Mouse (Mus musculus): Measurements from ENCODE around the gene Ulk3. TPM values are rescaled to one million over a fixed set of nuclear protein-coding genes. Genes with fewer than 3 reads are reported as not detected.
A peak's percentile ranks its signal among the peaks of the same experiment; 100 is the strongest.

Gene Ulk3
- total RNA-seq, 2 experiments from 2014 or later: 3.8 to 4.0 TPM

- DNase-seq: peak; percentile 72
Measured at GRCm38 (mm10) chr9:57568500-57568899, 20.8 kb upstream of the Ulk3 start.

DNA sequence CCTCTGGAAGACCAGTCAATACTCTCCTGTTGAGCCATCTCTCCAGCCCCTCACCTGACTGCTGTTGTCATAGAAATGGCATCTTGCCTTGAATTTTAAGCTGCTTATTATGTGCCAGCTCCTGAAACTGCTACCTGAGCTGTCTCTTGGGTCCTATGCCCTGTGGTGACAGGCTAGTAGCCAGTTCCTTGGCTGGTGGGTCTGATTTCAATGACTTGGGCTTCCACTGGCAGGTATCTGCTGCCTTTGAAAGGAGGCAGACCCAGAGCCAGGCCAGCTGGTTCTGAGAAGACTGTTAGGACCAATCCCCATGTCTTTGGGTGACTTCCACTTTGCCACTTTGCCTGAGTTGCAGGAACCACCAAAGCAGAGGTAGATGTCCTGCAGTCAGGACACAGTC lies 14.9 kb upstream of the Ulk3 start:
- DNase-seq: no peak

- DNase-seq: no peak
Measured at GRCm38 (mm10) chr9:57575577-57575976, 13.7 kb upstream of the Ulk3 start.

DNA sequence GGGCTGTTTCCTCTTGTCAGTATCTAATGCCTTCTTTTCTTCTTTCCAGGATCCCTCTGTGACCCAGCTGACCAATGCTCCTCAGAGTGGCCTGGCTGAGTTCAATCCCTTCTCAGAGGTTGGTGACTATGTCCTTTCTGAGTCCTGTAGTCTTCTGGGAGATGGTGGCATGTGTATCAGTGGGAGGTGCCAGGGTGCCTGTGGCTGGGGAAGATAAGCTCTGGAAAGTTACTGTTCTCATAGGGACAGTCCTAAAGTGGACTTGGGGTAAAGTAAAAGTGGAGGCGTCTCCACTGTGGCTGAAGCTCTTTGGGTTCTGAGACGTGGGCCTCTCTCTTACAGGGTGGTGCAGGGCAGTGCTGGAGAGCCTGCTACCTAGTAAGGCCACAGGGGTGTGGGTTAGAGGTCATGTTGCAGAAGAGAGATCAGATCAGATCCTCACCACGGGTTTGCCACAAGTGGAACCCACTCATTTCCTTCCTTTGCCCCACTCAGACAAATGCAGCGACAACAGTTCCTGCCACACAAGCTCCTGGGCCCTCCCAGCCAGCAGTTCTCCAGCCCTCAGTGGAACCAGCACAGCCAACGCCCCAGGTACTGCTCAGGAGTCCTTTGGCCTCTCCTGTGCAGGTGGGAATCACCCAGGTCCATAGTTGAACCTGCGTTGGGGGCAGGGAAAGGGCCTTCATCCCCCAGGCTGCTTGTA lies 12.0 kb upstream of the Ulk3 start:
- DNase-seq: no peak

- DNase-seq: no peak
Measured at GRCm38 (mm10) chr9:57584991-57585390, 4.3 kb upstream of the Ulk3 start.

GRCm38 (mm10) chr9:57590726-57591125 lies 1.5 kb downstream of the Ulk3 start:
- DNase-seq: no peak

- no peak for DNase-seq
Measured at GRCm38 (mm10) chr9:57593454-57594173, 4.4 kb downstream of the Ulk3 start.

- DNase-seq: no peak
Measured at GRCm38 (mm10) chr9:57594174-57594509, 4.9 kb downstream of the Ulk3 start.

DNA sequence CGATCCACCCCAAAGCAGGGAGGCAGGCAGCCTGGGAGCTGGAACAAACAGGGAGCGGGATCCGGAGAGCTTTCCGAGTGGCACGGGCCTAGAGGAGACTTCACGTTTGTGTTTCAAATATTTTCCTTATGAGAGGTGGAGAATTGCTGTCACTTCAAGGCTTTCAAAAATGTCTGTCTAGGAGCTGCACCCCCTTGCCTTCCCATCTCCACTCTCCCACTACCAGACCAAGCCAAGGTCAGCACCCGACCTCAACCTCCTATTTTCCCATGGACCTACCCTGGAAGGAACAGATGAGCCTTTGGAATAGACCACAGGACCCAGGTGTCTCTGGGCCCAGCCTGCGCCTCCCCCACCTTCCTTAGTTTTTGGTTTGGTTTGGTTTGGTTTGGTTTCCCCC lies 8.0 kb downstream of the Ulk3 start:
- no peak for DNase-seq

DNA sequence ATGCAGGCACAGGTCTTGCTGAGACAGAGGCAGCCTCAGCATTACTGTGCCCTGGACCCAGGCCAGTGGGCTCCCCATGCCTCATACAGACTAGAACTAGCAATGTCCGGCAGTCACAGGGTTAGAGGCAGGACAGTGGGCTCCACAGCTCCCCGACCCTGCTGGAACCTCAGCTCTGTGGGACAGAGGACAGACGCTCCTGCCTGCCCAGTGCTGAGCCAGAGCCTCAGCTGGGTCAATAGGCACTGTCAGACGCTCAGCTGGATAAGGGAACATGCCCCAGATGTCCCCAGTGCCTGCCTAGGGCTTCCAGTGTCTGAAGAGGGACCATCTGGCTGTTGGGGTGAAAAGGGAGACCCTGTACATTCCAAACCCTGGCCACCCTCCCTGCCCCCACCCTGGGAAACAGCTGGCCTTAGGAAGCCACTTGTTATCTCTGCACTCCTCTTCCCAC lies 8.7 kb downstream of the Ulk3 start:
- DNase-seq: no peak

DNA sequence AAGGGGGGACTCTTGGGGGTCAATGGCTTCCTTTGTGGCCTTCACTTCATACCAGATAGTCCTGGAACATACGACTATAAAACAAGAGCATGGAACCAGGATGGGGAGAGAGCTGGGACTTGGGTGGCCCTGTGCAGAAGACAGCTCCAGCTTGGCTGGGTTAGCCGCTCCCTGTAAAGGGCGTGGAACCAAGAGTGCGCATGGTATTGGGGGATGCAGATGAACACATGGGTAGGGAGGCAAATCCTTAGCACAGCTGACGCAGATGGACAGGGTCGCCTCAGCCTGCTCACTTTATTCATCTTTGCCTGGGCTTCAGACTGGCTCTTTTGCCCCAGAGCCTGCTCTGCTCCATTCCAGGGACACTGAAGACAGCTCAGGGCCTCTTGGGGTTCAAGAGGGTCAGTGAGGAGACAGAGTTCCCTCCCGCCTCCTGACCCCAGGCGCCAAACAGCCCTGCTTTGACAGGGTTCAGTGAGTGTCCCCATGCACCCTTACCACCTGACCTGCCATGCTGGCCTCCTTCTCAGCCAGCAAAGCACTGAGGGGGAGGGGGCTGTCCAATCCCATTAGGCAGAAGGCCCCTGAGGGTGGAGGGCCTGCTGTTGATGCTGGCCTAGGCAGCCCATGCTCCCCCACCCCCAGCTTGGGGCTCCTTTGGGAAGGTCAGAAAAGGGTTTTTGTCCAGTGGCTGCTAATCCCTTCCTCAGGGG lies 9.8 kb downstream of the Ulk3 start:
- no peak for DNase-seq

DNA sequence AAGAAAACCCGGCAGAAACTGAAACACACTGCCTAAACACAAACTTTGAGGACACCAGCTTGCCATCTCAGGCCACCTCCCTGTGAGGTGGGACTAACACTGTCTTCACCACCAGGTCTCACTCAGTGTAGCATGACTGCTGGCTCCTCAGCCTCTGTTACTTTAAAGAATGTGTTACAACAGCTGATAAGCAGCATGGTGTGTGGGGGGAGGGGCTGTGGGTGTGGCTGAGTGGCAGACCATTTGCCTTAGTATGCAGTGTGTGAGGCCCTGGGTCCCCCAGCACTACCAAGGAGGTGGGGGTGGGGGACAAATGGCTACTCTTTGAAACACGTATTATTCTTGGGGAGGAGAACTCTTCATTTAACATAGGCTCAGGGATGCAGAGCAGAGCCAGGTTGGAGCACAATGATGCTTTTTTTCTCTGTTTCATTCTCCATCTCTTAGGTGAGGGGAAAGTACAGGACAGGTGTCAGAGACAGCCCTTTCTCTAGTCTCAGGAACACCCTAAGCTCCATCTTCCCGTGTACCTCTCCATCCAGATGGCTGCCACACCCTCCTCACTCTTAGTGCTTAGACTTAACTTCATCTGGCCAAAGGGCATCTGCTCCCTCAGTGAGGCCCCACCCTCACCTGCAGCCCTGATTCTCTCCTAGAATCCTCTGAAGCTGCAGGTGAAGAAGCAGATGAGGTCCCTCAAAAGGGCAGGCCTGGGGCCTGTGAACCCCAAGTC lies 11.5 kb downstream of the Ulk3 start:
- no peak for DNase-seq

- no peak for DNase-seq
Measured at GRCm38 (mm10) chr9:57601353-57601706, 12.1 kb downstream of the Ulk3 start.

GRCm38 (mm10) chr9:57602098-57602497 lies 12.8 kb downstream of the Ulk3 start:
- no peak for DNase-seq

DNA sequence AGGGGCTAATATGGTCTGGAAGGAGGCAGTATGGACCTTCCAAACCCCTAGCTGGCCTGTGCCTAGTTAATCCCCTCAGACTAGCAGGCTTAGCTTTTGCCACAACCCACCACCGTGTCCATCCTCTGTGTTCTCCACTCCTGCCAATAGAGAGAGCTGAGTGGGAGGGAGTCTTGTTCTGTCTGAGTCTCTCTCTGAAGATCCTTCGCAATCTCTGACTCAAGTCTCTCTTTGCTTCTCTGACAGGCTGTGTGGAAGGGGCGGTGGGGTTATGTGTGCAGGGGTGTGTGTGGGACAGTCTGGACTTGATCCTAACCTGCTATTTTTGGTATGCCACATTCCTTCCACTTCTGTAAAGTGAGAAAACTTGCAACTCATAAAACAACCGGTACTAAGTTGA lies 15.6 kb downstream of the Ulk3 start:
- no peak for DNase-seq

GRCm38 (mm10) chr9:57605503-57605902 lies 16.3 kb downstream of the Ulk3 start:
- DNase-seq: no peak

GRCm38 (mm10) chr9:57606139-57606851 lies 17.0 kb downstream of the Ulk3 start, which contains the start of gene Cplx3:
Gene Cplx3 (minus strand): TSS chr9:57606281.
- no peak for DNase-seq

DNA sequence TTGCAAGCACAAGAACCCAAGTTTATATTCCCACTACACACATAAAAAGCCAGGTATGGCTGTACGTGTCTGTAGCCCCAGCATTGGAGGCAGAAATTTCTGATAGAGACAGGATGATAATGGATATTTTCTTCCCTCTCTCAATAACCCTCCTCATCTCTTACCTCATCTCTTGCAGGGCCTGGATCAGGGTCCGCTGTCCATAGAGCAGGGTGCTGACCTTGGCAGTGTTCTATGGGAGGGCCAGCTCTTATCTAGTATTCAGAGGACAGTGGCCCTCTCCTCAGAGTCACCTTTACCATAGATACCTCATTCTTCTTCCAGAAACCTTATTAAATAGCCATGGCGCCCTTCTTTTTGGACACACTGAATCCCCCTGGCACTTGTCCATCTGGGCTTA lies 20.6 kb downstream of the Ulk3 start:
- no peak for DNase-seq

GRCm38 (mm10) chr9:57610359-57610826 lies 21.1 kb downstream of the Ulk3 start:
- DNase-seq: no peak

GRCm38 (mm10) chr9:57612587-57612986 lies 23.3 kb downstream of the Ulk3 start:
- DNase-seq: no peak

- DNase-seq: no peak
Measured at GRCm38 (mm10) chr9:57613975-57614374, 24.7 kb downstream of the Ulk3 start.

- no peak for DNase-seq
Measured at GRCm38 (mm10) chr9:57614786-57615185, 25.5 kb downstream of the Ulk3 start.

All from gastrocnemius, postnatal 25 days (tissue).